Mouse (Mus musculus) gastrocnemius, adult 18-20 months (tissue): Measurements from ENCODE around the gene Abcg2. TPM values are rescaled to one million over a fixed set of nuclear protein-coding genes. Genes with fewer than 3 reads are reported as not detected.

Experiments
- DNase-seq: peaks from one replicate; pipeline ENCODE4 v3.0.0; 2021; ENCODE audit warnings: low spot score
- total RNA-seq, 2 experiments: library from RNA; stranded (reverse); gene quantifications; 2 replicates each; pipeline ENCODE4 v1.2.3; 2021

Gene Abcg2
- total RNA-seq, 2 experiments from 2014 or later, result 17.2 to 18.7 TPM

DNA sequence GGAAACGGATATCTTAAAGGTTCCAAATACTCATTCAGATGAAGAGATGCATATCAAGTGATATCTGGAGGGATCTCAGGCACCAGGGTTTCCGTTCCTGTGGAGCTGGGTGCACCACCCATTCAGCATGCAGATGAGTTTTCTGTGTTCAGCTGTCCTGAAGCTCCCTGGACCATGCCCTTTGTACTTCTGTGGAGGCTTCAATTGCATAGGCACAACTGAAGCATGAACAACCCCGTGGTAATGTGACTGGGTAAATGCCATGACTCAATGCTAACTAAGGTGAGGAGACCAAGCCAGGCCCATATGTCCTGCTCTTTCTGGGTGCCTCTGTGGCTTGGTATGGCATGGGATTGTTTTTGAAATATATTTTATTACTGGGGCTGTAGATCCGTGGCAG lies 49.4 kb downstream of the Abcg2 start:
- DNase-seq, result no peak

DNA sequence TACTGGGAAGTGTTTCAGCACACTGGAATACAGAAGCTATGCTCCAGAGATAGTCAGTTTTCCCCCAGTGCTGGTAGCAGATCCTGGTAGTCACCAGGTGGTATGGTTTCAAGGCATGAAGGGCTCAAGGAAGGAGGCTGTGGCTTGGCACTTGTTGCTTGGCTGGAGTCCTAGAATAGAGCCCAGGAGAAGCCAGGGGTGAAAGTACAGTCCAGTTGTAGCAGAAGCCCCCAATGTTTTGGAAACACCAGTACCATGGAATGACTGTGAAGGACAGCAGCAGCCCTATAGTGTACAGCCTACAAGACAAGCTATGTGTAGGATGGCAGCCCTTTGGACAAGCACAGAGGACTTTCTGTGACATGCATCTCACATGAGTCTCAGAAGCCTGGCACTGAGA lies 54.2 kb downstream of the Abcg2 start:
- DNase-seq, result no peak

DNA sequence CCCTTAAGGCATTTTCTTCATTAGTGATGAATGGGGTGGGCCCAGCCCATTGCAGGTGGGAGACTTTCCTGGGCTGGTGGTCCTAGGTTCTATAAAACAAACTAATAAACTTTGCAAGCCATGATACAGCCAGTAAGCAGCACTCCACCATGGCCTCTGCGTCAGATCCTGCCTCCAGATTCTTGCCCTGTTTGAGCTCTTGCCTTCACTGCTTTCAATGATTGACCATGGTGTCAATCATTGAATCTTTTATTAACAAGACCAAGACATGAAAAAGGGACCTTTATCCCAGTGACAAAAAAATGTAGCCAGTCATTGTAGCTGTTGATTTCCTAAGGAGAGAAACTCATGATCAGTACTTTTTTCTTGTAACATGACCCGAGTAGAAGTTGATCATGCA lies 55.1 kb downstream of the Abcg2 start:
- no peak for DNase-seq

DNA sequence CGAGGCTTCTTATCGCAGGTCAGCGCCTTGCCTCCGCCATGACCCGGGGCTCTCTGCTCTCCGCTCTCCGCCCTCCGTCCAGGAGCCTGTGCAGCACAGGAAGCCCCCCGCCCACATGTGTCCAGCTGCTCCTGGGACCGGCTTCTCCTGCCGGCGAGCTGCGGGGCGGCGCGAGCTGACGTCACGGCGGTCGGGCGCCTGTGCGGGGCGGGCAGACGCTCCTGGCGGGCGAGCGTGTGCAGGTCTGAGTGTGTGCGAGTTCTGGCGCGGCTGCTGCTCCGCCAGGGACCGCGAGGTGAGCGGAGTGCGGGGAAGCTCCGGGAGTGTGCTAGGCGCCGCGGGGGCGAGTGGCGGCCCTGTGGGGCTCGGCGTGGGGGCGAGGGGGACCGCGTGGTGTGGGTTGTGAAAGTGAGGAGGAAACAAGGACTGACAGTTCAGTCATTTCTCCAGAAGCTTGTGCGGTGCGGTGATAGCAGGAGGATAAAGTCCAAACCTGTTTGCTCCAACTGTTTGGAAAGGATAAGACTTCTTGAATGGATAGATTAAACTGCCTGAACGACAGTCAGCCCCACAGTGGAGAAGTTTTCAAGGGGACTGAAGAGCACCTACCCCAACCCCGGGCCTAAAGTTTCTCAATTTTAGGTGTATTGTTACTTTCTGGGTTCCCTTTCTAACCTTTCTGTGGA lies 56.2 kb downstream of the Abcg2 start:
- peak; percentile 57 for DNase-seq

DNA sequence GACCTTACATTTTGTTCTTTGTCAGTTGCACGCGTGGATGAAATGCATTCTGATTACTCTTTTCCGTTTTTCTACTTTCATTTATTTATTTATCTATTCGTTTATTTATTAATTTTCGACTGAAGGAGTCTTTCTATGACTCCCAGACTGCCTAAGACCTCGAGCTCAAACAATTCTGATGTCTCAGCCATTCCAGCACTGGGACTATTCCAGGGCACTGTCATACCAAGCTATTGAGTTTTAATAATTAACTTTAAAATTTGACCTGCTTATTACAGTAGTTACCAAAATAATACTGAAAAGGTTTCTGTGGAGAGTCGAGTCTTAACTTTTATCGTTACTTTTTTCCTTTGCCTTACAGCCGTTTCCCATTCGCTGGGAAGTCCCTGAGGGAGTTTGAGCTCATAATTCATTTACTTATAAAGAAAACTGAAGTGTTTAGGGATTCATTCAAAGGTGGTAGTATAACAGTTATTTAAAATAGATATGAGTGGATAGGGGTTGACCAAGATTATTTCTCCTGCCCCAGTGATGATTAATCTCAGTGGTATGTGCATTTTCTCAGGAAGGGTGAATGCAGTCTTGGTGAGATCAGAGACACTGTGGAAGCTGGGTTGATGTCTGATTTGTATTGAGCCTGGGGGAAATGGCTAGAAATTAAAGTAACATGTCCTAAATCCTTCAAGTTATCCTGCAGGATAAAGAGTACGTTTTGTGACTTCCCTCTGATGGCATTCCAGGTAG lies 56.9 kb downstream of the Abcg2 start:
- DNase-seq, result no peak

DNA sequence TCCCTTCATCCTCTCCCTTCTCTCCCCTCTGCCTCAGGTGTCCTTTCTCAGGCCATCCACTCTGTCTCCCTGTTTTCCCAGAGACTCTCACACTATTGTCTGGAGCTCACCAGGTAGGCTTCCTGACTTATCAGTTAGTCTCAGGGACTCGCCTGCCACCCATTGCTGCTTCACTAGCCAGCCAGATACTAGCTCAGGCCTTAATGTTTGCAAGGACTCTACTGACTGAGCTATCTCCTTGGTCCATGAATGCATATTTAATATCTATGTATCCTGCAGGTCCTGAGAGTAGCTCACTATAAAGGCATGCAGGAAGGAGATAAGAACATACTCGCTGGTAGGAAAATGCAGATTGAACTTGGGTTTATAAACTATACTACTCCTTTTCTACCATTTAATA lies 57.9 kb downstream of the Abcg2 start:
- no peak for DNase-seq

DNA sequence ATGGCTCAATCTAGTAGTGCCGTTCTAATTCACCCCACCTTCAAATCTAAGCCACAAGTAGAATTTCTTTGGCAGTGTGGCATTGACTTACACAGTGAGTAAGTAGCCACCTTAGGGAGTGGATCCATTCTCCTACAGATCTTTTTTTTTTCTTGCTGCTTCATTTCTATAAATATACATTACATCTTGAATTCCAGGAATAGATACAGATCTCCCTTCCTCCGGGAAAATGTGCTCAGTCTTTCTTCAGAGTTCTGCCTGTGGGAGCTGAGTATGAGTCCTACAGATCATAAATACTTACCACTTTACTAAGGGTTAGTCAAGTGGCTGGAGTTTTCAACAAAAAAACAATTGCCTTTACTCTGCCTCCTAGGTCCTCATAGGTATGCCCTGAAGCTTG lies 60.3 kb downstream of the Abcg2 start:
- DNase-seq, result no peak

DNA sequence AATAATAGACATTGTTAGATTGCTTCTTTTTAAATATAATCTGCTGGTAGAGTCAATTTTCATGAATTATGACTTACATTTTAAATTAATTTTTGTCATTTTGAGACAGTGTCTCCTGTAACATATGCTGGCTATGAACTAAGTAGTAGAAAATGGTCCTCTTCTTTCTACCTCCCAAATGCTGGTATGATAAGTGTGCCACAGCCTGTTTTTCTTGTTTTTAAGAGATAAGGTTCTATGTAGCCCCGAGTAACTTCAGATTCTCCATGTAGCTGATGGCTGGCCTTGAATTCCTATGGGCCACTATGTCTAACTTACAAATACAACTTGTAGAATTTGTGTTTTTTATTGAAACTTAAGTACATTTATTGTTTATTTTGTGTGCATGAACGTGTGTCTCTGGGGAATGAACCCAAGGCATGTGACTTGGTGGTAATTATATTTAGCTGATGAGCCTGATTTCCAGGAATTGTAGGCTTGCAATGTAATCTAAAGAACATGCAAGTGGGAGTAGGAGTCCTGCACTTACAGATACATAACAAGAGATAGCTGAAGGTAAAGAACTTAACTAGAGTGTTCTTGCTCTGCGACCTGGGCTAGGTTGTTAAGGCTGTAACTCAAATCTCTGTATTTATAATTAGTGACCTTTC lies 63.9 kb downstream of the Abcg2 start:
- no peak for DNase-seq

DNA sequence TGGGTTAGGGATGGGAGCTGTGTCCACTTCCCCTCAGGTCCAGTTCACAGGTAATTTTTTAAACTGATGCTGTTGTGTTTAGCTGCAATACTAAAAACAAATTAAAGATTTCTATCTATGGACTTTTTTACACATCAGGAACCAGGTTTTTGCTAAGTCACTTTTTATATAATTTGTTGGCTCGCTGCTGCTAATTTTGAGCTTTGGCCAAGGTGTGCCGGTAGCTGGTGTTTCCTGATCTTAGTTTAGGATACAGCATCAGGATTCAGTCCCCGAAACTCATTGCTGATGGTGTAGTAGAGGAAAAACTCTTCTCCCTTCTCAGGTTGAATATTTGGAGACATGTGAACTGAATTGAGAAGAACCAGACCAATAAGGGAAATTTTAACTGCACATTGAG lies 65.8 kb downstream of the Abcg2 start:
- no peak for DNase-seq

DNA sequence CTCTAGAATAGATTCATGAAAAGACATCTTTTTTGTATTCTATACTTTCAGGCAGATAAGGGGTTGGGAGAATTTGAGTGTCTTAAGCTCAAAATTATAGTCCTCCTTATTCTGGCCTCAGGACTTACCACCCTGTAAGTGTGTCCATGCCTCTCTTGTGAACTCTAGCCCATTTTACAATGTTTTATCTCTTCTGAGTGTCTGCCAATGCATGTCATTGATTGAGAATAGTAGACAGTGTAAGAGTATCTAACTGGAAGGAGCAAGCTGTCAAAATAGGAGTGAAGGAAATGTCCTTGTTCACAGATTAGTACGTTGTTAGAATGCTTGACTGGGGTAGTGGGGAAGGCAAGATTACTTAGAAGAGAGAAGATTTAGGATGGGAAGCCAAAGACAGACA lies 66.7 kb downstream of the Abcg2 start:
- no peak for DNase-seq

DNA sequence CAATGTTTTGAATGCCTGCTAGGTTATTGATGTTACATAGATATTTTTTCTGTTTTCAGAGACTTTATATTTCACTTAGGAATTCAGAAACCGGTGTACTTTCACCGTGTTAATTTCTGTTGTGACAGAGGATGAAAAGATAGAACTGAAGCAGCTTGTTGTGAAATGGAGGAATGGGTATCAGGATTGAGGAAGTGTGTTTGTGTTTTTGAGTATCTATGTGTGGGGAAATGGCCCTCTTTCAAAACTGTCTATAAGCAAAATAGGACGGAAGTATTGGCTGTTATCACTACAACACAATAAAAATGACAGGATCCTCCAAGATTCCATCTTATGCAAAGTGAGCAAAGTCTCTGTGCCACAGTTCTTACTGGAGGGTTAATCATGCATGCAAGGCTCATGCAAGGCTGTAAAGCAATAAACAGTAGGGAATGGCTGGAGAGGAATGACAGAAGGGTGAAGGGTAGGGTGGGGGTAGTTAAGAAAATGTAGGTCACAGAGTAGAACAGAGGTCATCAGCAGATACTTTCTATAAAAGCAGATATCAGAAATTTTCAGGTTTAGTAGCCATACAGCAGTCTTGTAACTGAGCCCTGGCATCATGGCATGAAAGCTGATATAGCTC lies 76.7 kb downstream of the Abcg2 start:
- DNase-seq, result no peak

DNA sequence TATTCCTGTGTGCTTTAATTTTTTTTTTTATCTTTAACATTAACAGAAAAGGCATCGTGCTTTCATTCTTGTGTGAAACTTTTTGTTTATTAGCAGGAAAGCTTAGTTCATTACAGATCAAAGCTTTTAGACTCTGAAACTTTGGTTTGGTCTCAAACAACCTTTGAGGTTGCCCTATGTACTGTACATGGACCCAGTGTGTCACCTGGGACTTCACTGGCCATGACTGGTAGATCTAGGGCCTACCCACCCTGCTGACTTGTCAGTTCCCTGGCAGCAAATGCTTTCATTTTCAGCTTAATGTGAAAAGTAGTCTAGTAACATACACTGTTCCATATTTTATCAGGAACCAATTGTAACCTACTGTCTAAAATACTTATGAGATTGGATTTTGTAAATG lies 93.5 kb downstream of the Abcg2 start:
- DNase-seq, result no peak

DNA sequence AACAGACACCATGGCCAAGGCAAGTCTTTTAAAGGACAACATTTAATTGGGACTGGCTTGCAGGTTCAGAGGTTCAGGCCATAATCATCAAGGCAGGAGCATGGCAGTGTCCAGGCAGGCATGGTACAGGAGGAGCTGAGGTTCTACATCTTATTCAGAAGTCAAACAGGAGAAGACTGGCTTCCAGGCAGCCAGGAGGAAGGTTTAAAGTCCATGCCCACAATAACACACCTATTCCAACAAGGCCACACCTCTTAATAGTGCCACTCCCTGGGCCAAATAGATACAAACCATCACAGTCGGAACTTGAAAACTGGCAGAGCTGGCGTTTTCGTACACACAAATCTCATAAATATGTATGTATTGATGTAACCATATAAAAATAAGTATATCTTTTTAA lies 94.2 kb downstream of the Abcg2 start:
- no peak for DNase-seq

DNA sequence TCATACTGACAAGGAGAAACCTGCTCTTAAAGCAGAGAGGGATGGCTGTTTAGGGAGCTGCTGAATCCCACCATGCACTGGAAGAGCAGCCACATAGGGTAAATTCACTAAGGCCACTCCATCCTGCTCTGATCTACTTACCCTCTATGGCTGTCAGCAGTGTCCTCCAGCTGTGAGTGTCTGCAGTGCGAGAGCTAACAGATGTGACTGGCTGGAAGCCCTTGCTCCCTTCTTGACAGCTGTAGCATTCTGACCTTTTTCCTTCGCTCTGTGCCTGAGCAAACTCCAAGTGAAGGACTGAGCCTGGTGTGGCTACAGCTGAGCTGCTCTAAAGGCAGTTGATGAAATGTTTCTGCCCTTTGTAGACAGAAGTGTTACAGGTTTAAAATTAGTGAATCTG lies 107.3 kb downstream of the Abcg2 start:
- no peak for DNase-seq

DNA sequence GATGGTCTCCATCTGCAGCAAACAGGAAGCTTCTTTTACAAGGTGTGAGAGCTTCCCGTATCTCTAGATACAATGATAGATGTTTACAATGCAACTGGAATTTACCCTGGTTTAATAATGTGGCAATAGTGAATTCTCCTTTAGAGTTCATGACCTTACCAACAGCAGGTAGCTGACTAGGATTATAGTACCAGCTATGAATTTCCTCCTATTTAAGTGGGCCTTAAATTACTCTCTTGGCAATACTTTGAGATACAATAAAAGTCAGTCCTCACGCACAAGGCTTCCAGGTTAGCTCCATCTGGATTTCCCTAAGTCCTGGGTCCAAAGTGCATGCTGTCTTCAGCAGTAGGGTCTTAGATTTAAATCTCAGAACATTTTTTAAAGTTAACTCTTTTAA lies 109.9 kb downstream of the Abcg2 start:
- no peak for DNase-seq

DNA sequence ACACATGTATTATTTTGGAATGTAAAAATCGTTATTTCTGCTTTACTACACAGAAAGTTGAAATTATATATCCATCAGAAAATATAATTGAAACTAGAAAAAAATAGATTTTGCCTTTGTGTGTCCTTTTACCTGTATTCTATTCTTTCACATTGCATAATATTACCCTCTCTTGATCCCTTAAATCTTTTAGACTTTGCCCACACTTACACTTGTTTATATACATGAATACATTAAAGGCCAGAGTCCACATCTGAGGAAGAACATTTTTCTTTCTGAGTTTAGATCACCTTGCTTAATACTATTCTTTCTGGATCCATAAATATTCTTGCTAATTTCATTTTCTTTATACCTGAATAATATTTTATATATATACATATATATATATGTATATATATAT lies 110.4 kb downstream of the Abcg2 start:
- DNase-seq, result no peak

DNA sequence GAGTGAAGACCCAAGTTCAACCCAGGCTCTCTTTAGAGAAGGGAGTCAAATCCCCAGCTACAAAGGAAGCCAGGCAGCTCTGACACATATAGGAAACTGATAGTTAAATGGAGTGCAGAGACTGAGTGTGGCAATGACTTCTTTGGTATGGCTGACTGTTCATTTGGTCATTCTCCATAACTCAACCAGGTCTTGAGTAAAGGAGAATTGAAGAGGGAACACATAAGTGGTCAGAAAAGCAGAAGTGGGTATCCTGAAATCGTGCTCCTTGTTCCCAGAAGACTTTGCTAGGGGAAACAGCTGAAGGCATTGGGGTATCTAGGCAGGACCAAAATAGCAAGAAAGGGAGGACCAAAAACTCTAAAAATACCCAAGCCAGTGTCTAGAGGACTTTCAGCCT lies 126.0 kb downstream of the Abcg2 start:
- DNase-seq, result no peak

DNA sequence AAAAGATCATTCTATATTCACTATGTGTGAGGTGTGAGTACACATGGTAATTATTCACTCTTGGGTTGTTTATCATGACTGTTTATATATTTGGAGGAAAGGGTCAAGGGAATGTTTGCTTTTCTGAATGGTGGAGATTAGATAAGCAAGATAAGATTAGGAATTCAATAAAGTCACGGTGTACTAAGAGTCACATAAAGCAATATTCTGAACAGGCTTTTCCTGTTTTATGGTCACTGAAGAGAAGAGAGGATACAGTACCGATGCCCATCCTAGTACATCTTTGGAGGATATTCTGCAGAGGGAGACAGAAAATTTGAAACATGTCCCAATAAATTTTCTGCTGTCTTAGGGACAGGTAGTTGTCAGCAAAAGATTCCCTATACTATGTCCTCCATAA lies 127.6 kb downstream of the Abcg2 start:
- DNase-seq, result no peak

DNA sequence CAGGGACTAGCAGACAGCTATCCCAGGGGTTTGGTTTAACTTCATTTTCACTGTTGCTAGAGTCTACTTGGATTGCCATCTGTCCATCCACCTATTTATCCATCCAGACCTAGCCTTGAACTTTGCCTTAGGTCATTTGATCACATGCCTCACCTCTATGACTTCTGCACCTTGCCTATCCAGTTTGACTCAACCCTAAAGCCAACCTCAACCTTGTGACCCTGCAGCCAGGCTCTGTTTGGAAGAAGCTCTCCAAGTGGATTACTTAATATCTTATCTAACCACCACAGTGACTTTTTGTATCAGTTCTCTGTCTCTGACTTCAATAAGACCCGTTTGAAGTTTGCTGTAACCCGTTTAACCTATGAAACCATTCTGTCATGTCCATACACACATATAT lies 149.5 kb downstream of the Abcg2 start:
- DNase-seq, result no peak

DNA sequence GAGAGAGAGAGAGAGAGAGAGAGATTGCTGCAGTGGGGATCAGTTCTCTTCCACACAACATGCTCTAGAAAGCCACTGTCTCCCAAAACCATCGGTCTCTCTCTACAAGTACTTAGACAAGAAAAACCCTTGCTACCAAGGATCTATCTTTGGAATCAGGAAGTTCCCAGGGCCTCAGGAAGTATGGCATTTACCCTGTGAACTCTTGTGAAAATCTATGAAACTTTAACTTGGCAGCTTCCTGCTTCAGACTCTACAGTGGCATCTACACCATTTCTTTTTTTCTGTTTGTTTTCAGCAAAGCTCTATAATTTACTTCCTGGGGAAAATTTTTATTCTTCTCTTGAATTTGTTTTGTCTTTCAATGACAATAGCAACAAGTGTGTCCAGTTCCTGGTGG lies 150.8 kb downstream of the Abcg2 start:
- no peak for DNase-seq
